Mouse (Mus musculus) hindbrain, embryonic 16.5 days (tissue): Measurements from ENCODE around the gene Rtl10. TPM values are rescaled to one million over a fixed set of nuclear protein-coding genes. Genes with fewer than 3 reads are reported as not detected.

Experiments
- ATAC-seq: fragments of 200-750 bp; cut with Nextera tagmentation; 2 replicates; pipeline ENCODE4 v1.8.0; 2017; ENCODE audit warnings: moderate TSS enrichment, moderate library complexity
- H3K27ac ChIP-seq: fragments of 300-500 bp; sonication (generic); 2 replicates; pipeline ENCODE4 v1.5.1; 2014; ENCODE audit warnings: low read depth, mild to moderate bottlenecking, control low read depth, low read length, moderate library complexity
- H3K27me3 ChIP-seq: fragments of 300-500 bp; sonication (generic); replicated peaks from 2 replicates; pipeline ENCODE4 v1.6.1; 2014; ENCODE audit warnings: low read length; ENCODE audit not compliant: control insufficient read depth, insufficient read depth
- H3K36me3 ChIP-seq: fragments of 300-500 bp; sonication (generic); 2 replicates; pipeline ENCODE4 v1.6.1; 2014; ENCODE audit warnings: mild to moderate bottlenecking, low read length, moderate library complexity, mixed read lengths; ENCODE audit not compliant: control insufficient read depth, insufficient read depth
- H3K4me1 ChIP-seq: fragments of 300-500 bp; sonication (generic); 2 replicates; pipeline ENCODE4 v1.6.1; 2014; ENCODE audit warnings: low read depth, low read length; ENCODE audit not compliant: control insufficient read depth, insufficient read depth
- H3K4me2 ChIP-seq: fragments of 300-500 bp; sonication (generic); 2 replicates; pipeline ENCODE4 v1.6.1; 2014; ENCODE audit warnings: mild to moderate bottlenecking, low read length, control low read depth, moderate library complexity
- H3K4me3 ChIP-seq: fragments of 300-500 bp; sonication (generic); 2 replicates; pipeline ENCODE4 v1.5.1; 2014; ENCODE audit warnings: mild to moderate bottlenecking, low read length, control low read depth, moderate library complexity
- H3K9ac ChIP-seq: fragments of 300-500 bp; sonication (generic); 2 replicates; pipeline ENCODE4 v1.6.1; 2014; ENCODE audit warnings: low read depth, mild to moderate bottlenecking, control low read depth, low read length, moderate library complexity
- H3K9me3 ChIP-seq: fragments of 300-500 bp; sonication (generic); 2 replicates; pipeline ENCODE4 v1.6.1; 2014; ENCODE audit warnings: mild to moderate bottlenecking, low read length, moderate library complexity; ENCODE audit not compliant: control insufficient read depth
- WGBS: fragments of 180-500 bp; shearing (Covaris S2); extraction: QIAGEN DNeasy Blood & Tissue Kit; methylation state at CpG from one replicate; pipeline ENCODE4 v1.1.7; 2014; 5-methylcytosine and 5-hydroxymethylcytosine counted together
- polyA plus RNA-seq: library from polyadenylated mRNA; unstranded; fragments of >200 nt; fragmentation: Nextera tagmentation; extraction: Ambion mirVana; gene quantifications from 2 replicates; pipeline ENCODE4 v1.2.1, GENCODE M21; 2015

Rtl10 gene
- polyA plus RNA-seq, 1 experiment from 2014 or later: 3.2 TPM

- no peaks in the 10 kb centered on the region for H3K9me3 ChIP-seq
- H3K27me3 ChIP-seq: no peaks in the 10 kb centered on the region
- H3K4me1 ChIP-seq: peaks cover 14% of the 10 kb centered on the region
- H3K4me3 ChIP-seq: no peak overlapping the region
- no peak for ATAC-seq
- 80% methylated on average over 3 of the region's 3 CpGs for WGBS
- no peak overlapping the region for H3K4me2 ChIP-seq
- no peaks in the 10 kb centered on the region for H3K36me3 ChIP-seq
- no peak overlapping the region for H3K27ac ChIP-seq
- no peak overlapping the region for H3K9ac ChIP-seq
Measured at GRCm38 (mm10) chr16:18460826-18461225, 37.9 kb upstream of the Rtl10 start.

- Histone ChIP-seq H3K27me3 (no peaks in the 10 kb centered on the region), H3K4me3 (no peak overlapping the region), H3K4me1 (peaks cover 14% of the 10 kb centered on the region), H3K36me3 (no peaks in the 10 kb centered on the region), H3K27ac (no peak overlapping the region), H3K4me2 (no peak overlapping the region), H3K9me3 (no peaks in the 10 kb centered on the region), H3K9ac (no peak overlapping the region)
- no peak for ATAC-seq
- 45% methylated on average over 9 of the region's 9 CpGs for WGBS
Measured at GRCm38 (mm10) chr16:18462031-18462430, 36.7 kb upstream of the Rtl10 start.

- H3K27ac ChIP-seq: no peak overlapping the region
- ATAC-seq: no peak
- no peaks in the 10 kb centered on the region for H3K27me3 ChIP-seq
- H3K4me2 ChIP-seq: no peak overlapping the region
- H3K4me1 ChIP-seq: peaks cover 14% of the 10 kb centered on the region
- no peak overlapping the region for H3K9ac ChIP-seq
- no peaks in the 10 kb centered on the region for H3K36me3 ChIP-seq
- no peak overlapping the region for H3K4me3 ChIP-seq
- no peaks in the 10 kb centered on the region for H3K9me3 ChIP-seq
- 63% methylated on average over 8 of the region's 8 CpGs for WGBS
Measured at GRCm38 (mm10) chr16:18462598-18462997, 36.1 kb upstream of the Rtl10 start.

DNA sequence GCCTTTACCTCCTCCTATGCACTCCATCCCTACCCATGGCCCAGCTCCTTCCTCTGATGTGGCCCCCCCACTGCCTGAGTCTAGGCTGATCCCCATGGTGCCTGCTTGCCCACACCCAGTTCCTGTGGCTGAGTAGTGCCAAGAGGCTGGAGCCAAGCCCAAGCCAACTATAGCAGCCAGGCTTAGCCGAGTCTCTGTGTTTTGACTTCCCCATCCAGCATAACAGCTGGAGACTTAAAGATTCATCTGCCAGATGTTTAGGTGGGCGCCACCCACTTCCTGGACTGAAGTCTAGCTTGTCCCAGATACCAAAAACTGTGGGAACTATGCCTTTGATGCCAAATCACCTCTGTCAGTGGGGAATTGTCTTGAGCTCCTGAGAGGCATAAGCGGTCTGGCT, 34.4 kb upstream of the Rtl10 start:
- WGBS: 82% methylated on average over 3 of the region's 3 CpGs
- no peaks in the 10 kb centered on the region for H3K9me3 ChIP-seq
- H3K27me3 ChIP-seq: no peaks in the 10 kb centered on the region

DNA sequence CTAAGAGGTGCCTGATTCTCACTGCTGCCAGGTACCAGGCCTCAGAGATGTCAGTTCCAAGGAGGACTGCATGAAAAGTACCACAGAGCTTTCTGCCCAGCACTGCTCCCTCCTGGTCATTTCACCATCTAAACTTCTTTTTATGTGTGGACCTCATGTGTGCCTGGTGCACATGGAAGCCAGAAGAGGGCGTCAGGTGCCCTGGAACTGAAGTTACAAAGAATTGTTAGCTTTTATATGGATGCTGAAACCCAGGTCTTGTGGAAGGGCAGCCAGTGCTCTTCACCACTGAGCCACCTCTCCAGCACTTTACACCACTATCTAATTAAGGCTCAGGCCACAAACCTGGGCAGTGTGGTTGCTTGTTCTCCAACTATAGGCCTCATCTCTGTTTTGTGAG, 27.9 kb upstream of the Rtl10 start:
- no peak for ATAC-seq
- Histone ChIP-seq H3K4me2 (no peak overlapping the region), H3K36me3 (peaks cover 5% of the 10 kb centered on the region), H3K9me3 (no peaks in the 10 kb centered on the region), H3K9ac (no peak overlapping the region), H3K4me1 (no peaks in the 10 kb centered on the region), H3K27ac (no peak overlapping the region), H3K27me3 (no peaks in the 10 kb centered on the region), H3K4me3 (no peak overlapping the region)
- 30% methylated on average over 1 of the region's 1 CpGs for WGBS

More for the DNA sequence above, 34.4 kb upstream of the Rtl10 start:
- no peak overlapping the region for H3K9ac ChIP-seq
- H3K4me3 ChIP-seq: no peak overlapping the region
- peaks cover under 1% of the 10 kb centered on the region; the same call in 1 of the 2 replicates for H3K36me3 ChIP-seq
- H3K4me1 ChIP-seq: peaks cover 11% of the 10 kb centered on the region
- no peak overlapping the region for H3K4me2 ChIP-seq
- no peak overlapping the region for H3K27ac ChIP-seq
- ATAC-seq: no peak

DNA sequence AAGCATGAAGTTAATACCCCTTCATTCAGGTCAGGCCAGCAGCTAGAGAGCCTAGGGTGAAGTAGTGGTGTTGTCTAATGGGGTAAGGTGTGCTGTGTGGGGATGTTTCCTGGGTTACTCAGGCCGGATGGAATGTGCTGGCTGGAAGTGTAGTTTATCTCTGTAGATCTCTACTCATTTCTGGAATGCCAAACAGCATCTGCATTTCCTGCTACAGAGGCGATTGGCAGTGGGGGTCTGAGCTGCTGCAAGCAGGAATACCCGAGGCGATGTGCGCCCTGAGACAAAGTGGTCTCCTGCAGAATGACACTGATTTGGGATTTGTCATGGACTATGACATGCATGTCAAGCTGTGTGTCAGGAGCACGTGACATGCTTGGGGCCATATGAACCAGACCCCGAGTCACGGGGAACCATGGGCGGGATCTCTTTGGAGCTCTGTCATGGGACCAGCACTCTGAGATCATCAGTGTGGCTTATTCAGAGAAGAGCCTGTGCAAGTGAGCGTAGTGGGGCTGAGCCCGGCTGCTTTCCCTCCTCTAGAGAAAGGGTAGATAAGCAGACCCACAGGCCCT, 27.2 kb upstream of the Rtl10 start:
- no peak overlapping the region for H3K9ac ChIP-seq
- H3K36me3 ChIP-seq: peaks cover 6% of the 10 kb centered on the region
- no peak overlapping the region for H3K4me2 ChIP-seq
- H3K27ac ChIP-seq: no peak overlapping the region
- WGBS: 71% methylated on average over 11 of the region's 11 CpGs
- no peak overlapping the region for H3K4me3 ChIP-seq
- H3K4me1 ChIP-seq: no peaks in the 10 kb centered on the region
- no peaks in the 10 kb centered on the region for H3K9me3 ChIP-seq
- H3K27me3 ChIP-seq: no peaks in the 10 kb centered on the region
- no peak for ATAC-seq

DNA sequence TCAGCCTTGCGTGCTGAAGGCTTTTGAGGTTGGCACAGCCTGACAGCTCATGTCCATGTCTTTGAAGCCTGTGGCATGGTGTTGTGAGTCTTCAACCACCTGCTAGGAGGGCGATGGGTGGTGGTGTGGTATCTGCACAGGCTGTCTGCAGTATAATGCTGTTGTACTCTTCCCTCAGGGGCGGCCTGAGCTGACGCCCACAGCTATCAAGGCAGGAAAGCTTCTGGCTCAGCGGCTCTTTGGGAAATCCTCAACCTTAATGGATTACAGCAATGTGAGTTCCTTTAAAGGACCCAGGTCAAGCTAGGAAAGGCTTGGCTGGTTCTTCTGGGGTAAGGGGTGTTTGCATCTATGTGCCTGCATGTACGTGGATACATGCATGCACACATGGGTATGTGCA, 26.7 kb upstream of the Rtl10 start:
- no peaks in the 10 kb centered on the region for H3K27me3 ChIP-seq
- no peak overlapping the region for H3K4me2 ChIP-seq
- H3K9ac ChIP-seq: no peak overlapping the region
- 87% methylated on average over 6 of the region's 6 CpGs for WGBS
- H3K27ac ChIP-seq: no peak overlapping the region
- H3K9me3 ChIP-seq: no peaks in the 10 kb centered on the region
- no peak for ATAC-seq
- peaks cover 6% of the 10 kb centered on the region for H3K36me3 ChIP-seq
- H3K4me1 ChIP-seq: no peaks in the 10 kb centered on the region
- H3K4me3 ChIP-seq: no peak overlapping the region

- 54% methylated on average over 4 of the region's 4 CpGs for WGBS
- Histone ChIP-seq H3K27ac (no peak overlapping the region), H3K4me3 (no peak overlapping the region), H3K4me2 (no peak overlapping the region), H3K27me3 (no peaks in the 10 kb centered on the region), H3K4me1 (no peaks in the 10 kb centered on the region), H3K9me3 (no peaks in the 10 kb centered on the region), H3K9ac (no peak overlapping the region), H3K36me3 (peaks cover 6% of the 10 kb centered on the region)
- no peak for ATAC-seq
Measured at GRCm38 (mm10) chr16:18472416-18472815, 26.3 kb upstream of the Rtl10 start.

DNA sequence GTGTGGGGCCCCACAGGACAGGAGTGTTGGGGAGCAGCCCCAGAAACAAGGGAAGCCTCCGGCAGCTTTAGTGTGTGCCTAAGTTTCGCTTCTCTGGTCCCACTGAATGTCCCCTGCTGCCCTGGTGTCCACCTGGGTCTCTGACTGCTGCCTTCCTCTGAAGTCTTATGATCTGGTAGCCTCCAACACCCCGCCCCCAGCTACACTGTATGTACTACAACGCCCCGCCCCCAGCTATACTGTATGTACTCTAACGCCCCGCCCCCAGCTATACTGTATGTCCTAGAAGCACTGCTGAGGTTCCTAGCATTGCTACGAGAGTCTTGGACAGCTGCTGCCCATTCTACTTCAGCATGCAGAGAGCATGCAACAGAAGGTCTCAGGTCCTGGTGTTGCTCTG, 25.7 kb upstream of the Rtl10 start:
- H3K4me2 ChIP-seq: no peak overlapping the region
- H3K36me3 ChIP-seq: peaks cover 6% of the 10 kb centered on the region
- no peak overlapping the region for H3K9ac ChIP-seq
- WGBS: 92% methylated on average over 8 of the region's 8 CpGs
- H3K27me3 ChIP-seq: no peaks in the 10 kb centered on the region
- H3K9me3 ChIP-seq: no peaks in the 10 kb centered on the region
- ATAC-seq: no peak
- H3K27ac ChIP-seq: no peak overlapping the region
- H3K4me3 ChIP-seq: no peak overlapping the region
- H3K4me1 ChIP-seq: no peaks in the 10 kb centered on the region

- no peak overlapping the region for H3K4me3 ChIP-seq
- 82% methylated on average over 2 of the region's 2 CpGs for WGBS
- H3K4me2 ChIP-seq: no peak overlapping the region
- no peak for ATAC-seq
- no peak overlapping the region for H3K27ac ChIP-seq
- peaks cover 6% of the 10 kb centered on the region for H3K36me3 ChIP-seq
- no peaks in the 10 kb centered on the region for H3K4me1 ChIP-seq
- no peaks in the 10 kb centered on the region for H3K27me3 ChIP-seq
- no peak overlapping the region for H3K9ac ChIP-seq
- H3K9me3 ChIP-seq: no peaks in the 10 kb centered on the region
Measured at GRCm38 (mm10) chr16:18474021-18474420, 24.7 kb upstream of the Rtl10 start.
